Mouse (Mus musculus): ENCODE data around the gene Orai3.

Orai3 gene

GRCm38 (mm10) chr7:127824176-127824871, 54.7 kb downstream of the Orai3 start, which contains the start of the genes Stx4a and Stx1b:
TSS of gene Stx4a (plus strand) at chr7:127824294.
TSS of gene Stx1b (minus strand) at chr7:127824549.
- DNase-seq (ENCODE audit: low read depth, low spot score): no peak

Data from 3T3-L1 (cell line).